Mouse (Mus musculus) lung, postnatal 0 days (tissue): ENCODE results near the gene Psmg3. TPM values are rescaled to one million over a fixed set of nuclear protein-coding genes. Genes with fewer than 3 reads are reported as not detected.

ENCODE experiments used
- ATAC-seq: fragments of 200-750 bp; cut with Nextera tagmentation; 2 replicates; pipeline ENCODE4 v1.8.0; 2017; ENCODE audit warnings: moderate library complexity
- DNase-seq: peaks from one replicate; pipeline ENCODE4 v3.0.0-alpha.2; 2016; ENCODE audit warnings: low spot score
- H3K27ac ChIP-seq: fragments of 300-500 bp; sonication (generic); 2 replicates; pipeline ENCODE4 v1.5.1; 2014; ENCODE audit warnings: antibody characterized with exemption, mild to moderate bottlenecking, low read length, mixed read lengths
- H3K27me3 ChIP-seq: fragments of 300-500 bp; sonication (generic); replicated peaks from 2 replicates; pipeline ENCODE4 v1.6.1; 2014; ENCODE audit warnings: low read length, mixed read lengths; ENCODE audit not compliant: insufficient read depth
- H3K36me3 ChIP-seq: fragments of 300-500 bp; sonication (generic); 2 replicates; pipeline ENCODE4 v1.6.1; 2014; ENCODE audit warnings: low read length, mixed read lengths; ENCODE audit not compliant: insufficient read depth
- H3K4me1 ChIP-seq: fragments of 300-500 bp; sonication (generic); 2 replicates; pipeline ENCODE4 v1.6.1; 2014; ENCODE audit warnings: antibody characterized with exemption, low read depth, low read length, mixed read lengths; ENCODE audit not compliant: insufficient read depth
- H3K4me2 ChIP-seq: fragments of 300-500 bp; sonication (generic); replicated peaks from 2 replicates; pipeline ENCODE4 v1.6.1; 2014; ENCODE audit warnings: low read depth, mild to moderate bottlenecking, low read length, moderate library complexity, mixed read lengths
- H3K4me3 ChIP-seq: fragments of 300-500 bp; sonication (generic); 2 replicates; pipeline ENCODE4 v1.5.1; 2014; ENCODE audit warnings: low read depth, low read length
- H3K9ac ChIP-seq: fragments of 300-500 bp; sonication (generic); replicated peaks from 2 replicates; pipeline ENCODE4 v1.6.1; 2014; ENCODE audit warnings: low read depth, mild to moderate bottlenecking
- H3K9me3 ChIP-seq: fragments of 300-500 bp; sonication (generic); 2 replicates; pipeline ENCODE4 v1.6.1; 2016; ENCODE audit warnings: low read length, mixed read lengths
- CTCF ChIP-seq: IDR thresholded peaks from 2 replicates; pipeline ENCODE4 v1.5.1; 2016; ENCODE audit warnings: antibody characterized with exemption, mild to moderate bottlenecking
- EP300 ChIP-seq: IDR thresholded peaks from 2 replicates; pipeline ENCODE4 v1.6.1; 2016; ENCODE audit warnings: antibody characterized with exemption, mild to moderate bottlenecking, control low read depth
- WGBS: fragments of 180-500 bp; shearing (Covaris S2); extraction: QIAGEN DNeasy Blood & Tissue Kit; methylation state at CpG from one replicate; pipeline ENCODE4 v1.1.7; 2014; 5-methylcytosine and 5-hydroxymethylcytosine counted together
- polyA plus RNA-seq: library from polyadenylated mRNA; unstranded; fragments of >200 nt; fragmentation: Nextera tagmentation; extraction: Ambion mirVana; gene quantifications from 2 replicates; pipeline ENCODE4 v1.2.1, GENCODE M21; 2015

The Psmg3 gene
- polyA plus RNA-seq, 1 experiment from 2014 or later = 45.4 TPM

GRCm38 (mm10) chr5:139825947-139826346 lies 738 bp downstream of the Psmg3 start:
- Histone ChIP-seq H3K9ac (peak overlapping the region; percentile 70), H3K36me3 (peaks cover 4% of the 10 kb centered on the region; the same call in 1 of the 2 replicates), H3K9me3 (no peaks in the 10 kb centered on the region), H3K4me2 (peak overlapping the region; percentile 90), H3K4me1 (peaks cover 6% of the 10 kb centered on the region; the same call in 1 of the 2 replicates), H3K27ac (no peak overlapping the region), H3K4me3 (peak overlapping the region; percentile 71), H3K27me3 (no peaks in the 10 kb centered on the region)
- no peak for DNase-seq
- WGBS = 31% methylated on average over 11 of the region's 11 CpGs
- ATAC-seq = no peak
- TF ChIP-seq CTCF (no peak), EP300 (no peak)

GRCm38 (mm10) chr5:139824531-139824930 lies 2.2 kb downstream of the Psmg3 start:
- Histone ChIP-seq H3K27ac (no peak overlapping the region), H3K36me3 (peaks cover 4% of the 10 kb centered on the region; the same call in 1 of the 2 replicates), H3K9me3 (no peaks in the 10 kb centered on the region), H3K27me3 (no peaks in the 10 kb centered on the region), H3K9ac (no peak overlapping the region), H3K4me3 (no peak overlapping the region), H3K4me1 (peaks cover 6% of the 10 kb centered on the region; the same call in 1 of the 2 replicates), H3K4me2 (no peak overlapping the region)
- no peak for ATAC-seq
- no peak for DNase-seq
- WGBS = 85% methylated on average over 10 of the region's 10 CpGs
- no peak for TF ChIP-seq EP300
- no peak for TF ChIP-seq CTCF

GRCm38 (mm10) chr5:139821466-139822459 lies 4.9 kb downstream of the Psmg3 start:
- peaks cover 4% of the 10 kb centered on the region; the same call in 1 of the 2 replicates for H3K36me3 ChIP-seq
- H3K9ac ChIP-seq = no peak overlapping the region
- H3K9me3 ChIP-seq = no peaks in the 10 kb centered on the region
- WGBS = 71% methylated on average over 12 of the region's 12 CpGs
- ATAC-seq (no peak), DNase-seq (no peak)
- no peak overlapping the region for H3K27ac ChIP-seq
- H3K4me2 ChIP-seq = no peak overlapping the region
- no peak for TF ChIP-seq EP300
- no peak for TF ChIP-seq CTCF
- H3K4me3 ChIP-seq = no peak overlapping the region
- no peaks in the 10 kb centered on the region for H3K27me3 ChIP-seq
- peaks cover 6% of the 10 kb centered on the region; the same call in 1 of the 2 replicates for H3K4me1 ChIP-seq

DNA sequence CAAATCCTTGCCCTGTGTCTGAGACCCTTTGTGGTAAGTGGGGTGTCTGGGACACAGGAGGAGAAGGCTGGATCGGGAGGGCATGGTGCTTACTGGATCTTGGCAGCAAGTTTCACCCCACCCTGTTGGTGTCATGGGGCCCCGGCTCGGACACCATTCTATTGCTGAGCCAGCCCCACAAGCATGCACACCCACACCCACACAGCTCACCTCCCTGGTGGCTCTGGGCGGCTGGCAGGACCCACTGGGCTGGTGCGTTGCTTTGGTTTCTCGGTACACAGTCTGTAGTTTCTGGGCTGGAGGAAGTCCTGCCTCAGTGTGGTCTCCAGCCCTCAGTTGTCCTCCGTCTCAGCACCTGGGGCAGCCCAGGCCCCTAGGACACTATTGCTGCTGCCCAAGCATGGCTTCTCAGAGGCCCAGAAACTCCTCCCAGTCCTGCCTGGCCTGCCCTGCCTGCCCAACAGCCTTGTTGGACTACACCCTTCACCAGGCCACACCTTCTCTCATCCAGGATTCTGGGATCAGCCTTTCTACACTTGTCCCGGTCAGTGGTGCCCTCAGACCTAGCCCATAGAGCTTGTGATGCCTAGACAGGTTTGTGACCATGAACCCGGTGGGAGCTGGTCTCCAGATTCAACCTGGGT lies 7.0 kb downstream of the Psmg3 start, which contains the start of gene Tmem184a:
Gene Tmem184a (minus strand): TSS at position 380 of the 644 bp plus-strand sequence.
- H3K4me3 ChIP-seq = no peak within 1 kb of the TSS
- H3K9me3 ChIP-seq = no peaks in the 10 kb centered on the region
- 84% methylated on average over 9 of the region's 9 CpGs for WGBS
- H3K27me3 ChIP-seq = no peaks in the 10 kb centered on the region
- no peaks in the 10 kb centered on the region for H3K4me1 ChIP-seq
- no peak for DNase-seq
- peaks cover 4% of the 10 kb centered on the region; the same call in 1 of the 2 replicates for H3K36me3 ChIP-seq
- H3K27ac ChIP-seq = no peak within 1 kb of the TSS
- TF ChIP-seq CTCF (no peak), EP300 (no peak)
- H3K4me2 ChIP-seq = no peak within 1 kb of the TSS
- ATAC-seq = no peak
- no peak within 1 kb of the TSS for H3K9ac ChIP-seq

DNA sequence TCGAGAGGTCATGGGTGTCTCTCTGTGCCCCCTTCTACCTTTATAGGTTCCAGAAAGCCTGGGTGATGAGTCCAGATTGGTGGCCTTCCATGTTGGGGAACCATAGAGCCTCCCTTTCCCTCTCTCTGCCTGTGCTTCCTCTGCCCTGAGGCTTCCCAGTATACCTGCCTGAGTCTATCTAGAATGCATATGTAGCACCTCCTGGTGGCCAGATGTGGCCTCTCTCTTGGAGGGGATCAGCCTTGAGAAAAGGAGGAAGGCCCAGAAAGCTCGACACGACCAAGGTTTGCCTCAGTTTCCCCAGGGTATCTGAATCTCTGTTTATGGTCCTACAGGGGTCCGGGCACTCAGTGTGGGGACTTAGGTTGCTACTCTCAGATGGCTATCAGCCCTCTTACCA lies 7.9 kb downstream of the Psmg3 start:
- TF ChIP-seq CTCF (peak; percentile 76), EP300 (no peak)
- no peak overlapping the region for H3K9ac ChIP-seq
- H3K4me3 ChIP-seq = no peak overlapping the region
- no peaks in the 10 kb centered on the region for H3K4me1 ChIP-seq
- H3K36me3 ChIP-seq = peaks cover 3% of the 10 kb centered on the region; the same call in 1 of the 2 replicates
- no peak overlapping the region for H3K27ac ChIP-seq
- DNase-seq (peak; percentile 47), ATAC-seq (peak; percentile 12; the same call in 1 of the 2 replicates)
- H3K27me3 ChIP-seq = no peaks in the 10 kb centered on the region
- no peaks in the 10 kb centered on the region for H3K9me3 ChIP-seq
- 46% methylated on average over 4 of the region's 4 CpGs for WGBS
- H3K4me2 ChIP-seq = no peak overlapping the region

DNA sequence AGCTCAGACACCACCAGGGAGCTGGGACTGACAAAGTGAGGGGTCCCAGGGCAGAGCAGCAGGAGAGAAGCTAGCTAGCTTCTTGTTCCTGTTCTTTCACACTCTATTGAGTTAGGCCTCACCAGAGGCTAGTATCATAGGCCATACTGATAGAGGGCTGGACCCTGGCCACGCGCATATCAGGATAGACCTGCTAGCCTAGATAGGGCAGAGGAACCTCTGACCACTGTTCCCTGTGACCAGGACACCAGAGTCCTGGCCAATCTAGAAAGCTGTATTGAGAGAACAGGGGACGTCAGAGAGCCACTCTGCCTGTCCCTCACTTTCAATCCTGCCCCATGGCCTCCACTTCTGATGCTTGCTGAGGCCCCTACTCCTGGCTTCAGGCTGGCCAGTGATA lies 8.6 kb downstream of the Psmg3 start:
- ATAC-seq (no peak), DNase-seq (no peak)
- whole genome bisulfite sequencing = 77% methylated on average over 3 of the region's 3 CpGs
- Histone ChIP-seq H3K27me3 (no peaks in the 10 kb centered on the region), H3K4me3 (no peak overlapping the region), H3K4me1 (no peaks in the 10 kb centered on the region), H3K9ac (no peak overlapping the region), H3K27ac (no peak overlapping the region), H3K36me3 (no peaks in the 10 kb centered on the region), H3K9me3 (no peaks in the 10 kb centered on the region), H3K4me2 (no peak overlapping the region)
- no peak for TF ChIP-seq EP300
- no peak for TF ChIP-seq CTCF
